Mouse (Mus musculus): ENCODE measurements around the gene Btbd17.

Btbd17 gene

GRCm38 (mm10) chr11:114769911-114770310 is 25.8 kb downstream of the Btbd17 start:
- no peak for DNase-seq (ENCODE audit: low read depth in 2 of 2, low spot score in 2 of 2)

GRCm38 (mm10) chr11:114764820-114765818 is 30.6 kb downstream of the Btbd17 start, which contains the start of gene Kif19a:
TSS of gene Kif19a (plus strand) at chr11:114765388.
- DNase-seq (ENCODE audit: low read depth in 2 of 2, low spot score in 2 of 2): no peak

GRCm38 (mm10) chr11:114747564-114748138 is 48.1 kb downstream of the Btbd17 start:
- DNase-seq (ENCODE audit: low read depth in 2 of 2, low spot score in 2 of 2): no peak

GRCm38 (mm10) chr11:114745134-114745533 is 50.6 kb downstream of the Btbd17 start:
- DNase-seq (ENCODE audit: low read depth in 2 of 2, low spot score in 2 of 2): peak; percentile 79 to 82

GRCm38 (mm10) chr11:114741451-114741850 is 54.3 kb downstream of the Btbd17 start:
- no peak for DNase-seq (ENCODE audit: low read depth in 2 of 2, low spot score in 2 of 2)

All from CD8-positive naive resting alpha-beta T cell, adult 2 months (primary cell).